Mouse (Mus musculus): ENCODE data around the gene Morn3.
A peak's percentile ranks its signal among the peaks of the same experiment; 100 is the strongest.

DNA sequence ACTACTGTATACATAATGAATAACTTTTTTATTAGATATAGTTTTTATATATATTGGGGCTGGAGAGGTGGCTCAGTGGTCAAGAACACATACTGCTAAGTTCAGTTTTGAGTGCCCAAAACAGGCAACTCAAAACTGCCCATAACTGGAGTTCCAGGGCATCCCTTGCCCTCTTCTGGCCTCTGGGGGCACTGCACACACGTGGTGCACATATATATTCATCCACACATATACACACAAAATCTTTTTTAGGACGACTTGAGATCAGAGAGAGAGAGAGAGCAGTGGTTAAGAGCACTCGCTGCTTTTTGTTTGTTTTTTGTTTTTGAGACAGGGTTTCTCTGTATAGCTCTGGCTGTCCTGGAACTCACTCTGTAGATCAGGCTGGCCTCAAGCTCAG is 15.5 kb downstream of the Morn3 start:
- TF ChIP-seq CTCF (IDR thresholded peaks at IDR 0.05; ENCODE audit: low read depth) (peak; percentile 21; the same call in 1 of the 2 replicates), EP300 (IDR thresholded peaks at IDR 0.05; ENCODE audit: low read depth) (no peak)
